Mouse (Mus musculus) frontal cortex, adult 2 months (tissue): ENCODE results near the gene Srp68. TPM values are rescaled to one million over a fixed set of nuclear protein-coding genes. Genes with fewer than 3 reads are reported as not detected.
A peak's percentile ranks its signal among the peaks of the same experiment; 100 is the strongest.

Source experiments
- DNase-seq, 2 experiments: peaks; one replicate each; pipeline ENCODE4 v3.0.0; 2022; ENCODE audit warnings: low spot score in 1 of 2; ENCODE audit errors: extremely low spot score in 1 of 2
- polyA plus RNA-seq: library from polyadenylated mRNA; depleted of rRNA; stranded (reverse); fragments of >200 nt; gene quantifications from 2 replicates; pipeline ENCODE4 v1.2.3, GENCODE M21; 2012; rRNA removed

Gene Srp68
- polyA plus RNA-seq, 1 experiment: 63.4 TPM

DNA sequence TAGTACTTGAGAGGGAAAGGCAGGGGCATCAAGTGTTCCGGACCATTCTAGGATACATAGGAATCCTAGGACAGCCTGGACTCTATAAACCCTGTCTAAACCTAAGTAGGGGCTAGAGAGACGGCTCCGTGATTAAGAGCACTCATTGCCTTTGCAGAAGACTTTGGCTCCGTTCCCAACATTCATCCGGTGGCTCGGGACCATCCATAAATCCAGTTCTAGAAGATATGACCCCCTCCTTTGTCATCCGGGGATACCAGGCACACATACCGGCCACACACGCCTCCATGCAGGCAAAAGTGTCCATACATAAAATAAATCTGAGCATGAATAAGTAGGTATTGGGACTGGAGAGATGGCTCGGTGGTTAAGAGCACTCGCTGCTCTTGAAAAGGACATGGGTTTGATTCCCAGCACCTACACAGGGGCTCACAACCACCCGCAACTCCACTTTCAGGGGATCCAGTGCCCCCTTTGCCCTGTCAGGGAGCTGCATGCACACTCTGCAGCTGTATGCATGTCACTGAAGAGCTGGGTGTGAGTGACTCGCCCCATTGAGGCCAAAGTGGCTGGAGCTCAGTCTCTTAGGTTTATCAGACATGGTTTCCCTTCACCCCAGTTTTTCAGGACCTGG lies 60.0 kb downstream of the Srp68 start:
- no peak for DNase-seq

DNA sequence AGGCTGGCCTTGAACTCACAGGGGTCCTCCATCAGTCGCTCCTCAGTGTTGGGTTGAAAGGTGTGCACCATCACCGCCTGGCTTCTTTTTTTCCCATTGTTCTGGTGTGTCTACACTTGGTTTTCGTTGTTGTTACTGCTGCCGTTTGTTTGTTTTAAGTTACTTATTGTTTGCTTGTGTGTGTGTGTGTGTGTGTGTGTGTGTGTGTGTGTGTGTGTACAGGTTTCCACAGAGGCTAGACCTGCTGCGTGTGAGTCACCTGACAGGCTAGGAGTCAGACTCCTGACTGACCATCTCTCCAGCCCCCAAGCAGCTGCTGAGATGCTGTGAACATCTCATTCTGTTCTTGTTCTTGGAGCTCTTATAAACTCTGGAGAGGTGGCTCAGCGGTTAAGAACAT lies 61.2 kb downstream of the Srp68 start:
- DNase-seq: no peak

DNA sequence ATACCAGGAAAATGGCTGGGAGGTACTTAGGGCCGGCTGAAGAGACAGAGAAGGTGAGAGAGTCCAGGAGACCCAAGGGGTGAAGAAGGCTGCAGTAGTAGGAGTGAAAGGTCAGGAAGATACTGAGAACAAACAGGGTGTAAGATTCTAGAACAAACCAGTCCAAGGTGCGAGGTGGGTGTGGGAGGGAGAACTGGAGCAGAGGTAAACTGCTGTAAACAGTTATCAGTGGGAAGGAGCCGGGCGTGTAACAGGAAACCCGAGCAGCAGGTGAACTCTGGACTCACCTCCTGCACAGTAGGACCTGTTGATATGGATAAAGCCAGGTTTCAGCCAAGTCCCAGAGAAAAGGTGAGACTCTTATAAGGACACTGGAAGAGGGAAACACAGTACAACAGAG lies 63.3 kb downstream of the Srp68 start:
- DNase-seq: no peak

DNA sequence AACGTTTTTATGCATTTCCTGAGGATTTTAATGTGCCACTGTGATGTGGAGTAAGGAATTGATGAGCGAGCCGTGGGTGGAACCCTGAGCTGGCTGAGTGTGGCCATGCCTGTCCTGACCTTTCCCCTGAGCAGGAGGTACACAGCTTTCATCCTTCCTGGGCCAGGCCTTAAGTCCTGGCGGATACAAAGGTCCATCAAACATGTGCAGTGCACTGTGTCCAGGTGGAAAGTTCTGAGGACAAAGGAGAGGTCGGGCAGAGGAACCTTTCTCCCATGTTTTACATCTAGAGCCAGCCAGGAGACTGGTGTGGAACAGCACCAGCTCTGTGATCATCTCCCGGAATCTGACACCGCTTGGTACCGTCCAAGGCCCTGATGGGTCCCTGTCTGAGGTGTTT lies 64.8 kb downstream of the Srp68 start:
- no peak for DNase-seq

DNA sequence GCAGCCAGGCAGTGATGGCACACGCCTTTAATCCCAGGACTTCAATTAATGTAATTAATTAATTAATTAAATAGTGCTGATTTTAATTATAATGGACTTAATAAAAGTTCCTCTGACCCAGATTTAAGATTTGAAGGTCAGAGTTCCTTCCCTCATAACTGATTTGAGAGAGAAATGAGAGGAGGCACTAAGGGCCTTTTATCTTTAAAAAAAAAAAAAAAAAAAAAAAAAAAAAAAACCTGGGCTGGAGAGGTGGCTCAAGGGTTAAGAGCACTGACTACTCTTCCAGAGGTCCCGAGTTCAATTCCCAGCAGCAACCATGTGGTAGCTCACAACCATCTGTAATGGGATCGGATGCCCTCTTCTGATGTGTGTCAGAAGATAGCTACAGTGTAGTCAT lies 65.4 kb downstream of the Srp68 start:
- no peak for DNase-seq

DNA sequence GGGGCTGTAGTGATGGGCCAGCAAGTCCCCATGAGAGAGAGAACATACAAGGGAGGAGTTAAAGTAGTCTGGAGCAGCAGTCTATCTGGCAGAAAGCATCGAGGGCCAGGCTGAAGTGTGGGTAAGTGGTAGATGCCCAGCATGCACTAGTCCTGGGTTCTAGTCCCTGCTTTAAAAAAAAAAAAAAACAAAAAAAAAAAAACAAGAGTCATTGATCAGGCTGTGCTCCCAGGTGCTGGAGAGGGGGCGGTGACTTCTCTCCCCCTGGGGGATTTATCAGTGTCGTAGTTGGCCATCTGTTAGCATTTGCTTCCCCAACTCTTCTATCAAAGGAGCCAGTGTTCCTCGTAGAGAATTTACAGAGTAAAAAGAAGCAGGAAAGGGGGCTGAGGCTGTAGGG lies 67.3 kb downstream of the Srp68 start:
- no peak for DNase-seq

DNA sequence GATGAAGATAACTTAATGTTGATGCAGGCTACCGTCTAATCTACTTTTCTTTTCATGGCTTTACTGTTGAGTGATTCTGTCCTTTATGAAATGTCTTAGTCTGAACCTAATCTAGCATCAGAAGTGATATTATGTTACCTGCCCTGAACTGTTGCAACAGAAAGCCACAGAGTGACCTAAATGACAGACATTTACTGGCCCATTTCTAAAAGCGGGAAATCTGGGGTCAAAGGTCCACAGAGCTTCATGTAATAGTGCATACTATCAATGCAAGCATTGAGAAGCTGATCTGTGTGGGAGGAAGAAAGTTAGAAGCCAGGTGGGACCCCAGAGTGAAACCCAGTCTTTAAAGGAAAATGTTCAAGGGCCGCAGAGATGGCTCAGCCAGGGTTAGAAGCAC lies 70.9 kb downstream of the Srp68 start:
- no peak for DNase-seq

DNA sequence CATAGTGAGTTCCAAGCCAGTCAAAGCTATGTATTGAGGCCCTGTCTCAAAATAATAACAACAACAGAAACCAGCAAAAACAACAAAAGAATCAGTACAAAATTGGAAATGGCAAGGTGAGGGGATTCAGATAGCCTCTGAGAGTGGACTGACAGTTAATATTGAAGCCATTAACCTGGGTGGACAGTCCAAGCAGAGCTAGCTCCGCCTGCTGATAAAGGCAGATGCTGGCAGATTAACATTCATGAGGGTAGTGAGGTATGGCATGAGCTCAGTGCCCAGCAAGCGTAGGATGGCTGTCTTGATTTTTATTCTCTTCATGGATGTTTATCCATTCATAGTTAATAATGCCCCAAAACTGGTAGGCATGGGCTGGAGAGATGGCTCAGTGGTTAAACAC lies 72.9 kb downstream of the Srp68 start:
- no peak for DNase-seq

DNA sequence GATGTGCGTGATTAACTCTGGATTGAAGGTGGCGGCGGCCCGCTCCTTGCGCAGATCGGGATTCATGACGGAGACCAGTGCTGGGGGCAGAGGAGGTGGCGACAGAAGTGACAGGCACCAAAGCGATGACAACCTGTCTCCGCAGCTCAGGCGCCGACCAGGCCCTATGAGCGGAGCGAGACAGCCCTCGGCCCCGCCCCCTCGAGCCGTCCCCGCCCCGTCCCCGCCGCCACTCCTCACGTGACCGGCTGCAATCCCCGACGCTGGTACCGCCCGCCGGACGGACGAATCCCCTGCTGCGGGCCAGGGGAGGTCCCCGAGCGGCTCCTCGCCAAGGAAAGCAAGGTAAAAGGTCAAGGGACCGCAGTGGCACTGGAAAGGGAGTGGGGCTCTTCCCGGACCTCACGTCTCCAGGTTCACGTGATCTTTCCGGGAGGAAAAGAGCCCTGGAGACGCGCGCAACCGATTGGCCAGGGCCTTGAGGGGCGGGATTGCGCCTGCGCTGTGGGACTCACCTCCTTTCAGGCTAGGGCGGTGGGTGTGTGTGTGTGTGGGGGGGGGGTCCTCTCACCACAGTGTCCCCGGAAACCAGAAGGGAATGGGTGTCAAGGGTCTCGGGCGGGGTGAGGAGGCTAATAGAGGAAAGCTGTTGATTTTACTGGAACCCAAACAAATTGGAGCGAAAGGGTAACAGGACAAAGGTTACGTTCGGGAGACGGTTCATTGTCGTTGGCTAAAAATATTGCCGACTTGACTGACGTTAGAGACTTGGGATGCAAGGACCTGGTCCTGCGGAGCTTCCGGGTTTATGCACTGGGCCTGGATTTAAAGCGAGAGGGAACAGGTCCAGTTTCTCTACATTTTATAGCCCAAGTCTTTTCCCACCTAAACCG lies 75.1 kb downstream of the Srp68 start, which contains the start of the genes Ten1 and Acox1:
Gene Ten1 (plus strand): TSS at position 217 of the 893 bp plus-strand sequence.
Gene Acox1 (minus strand): TSS at position 407 of the 893 bp plus-strand sequence.
- peak; percentile 89 to 95 for DNase-seq

DNA sequence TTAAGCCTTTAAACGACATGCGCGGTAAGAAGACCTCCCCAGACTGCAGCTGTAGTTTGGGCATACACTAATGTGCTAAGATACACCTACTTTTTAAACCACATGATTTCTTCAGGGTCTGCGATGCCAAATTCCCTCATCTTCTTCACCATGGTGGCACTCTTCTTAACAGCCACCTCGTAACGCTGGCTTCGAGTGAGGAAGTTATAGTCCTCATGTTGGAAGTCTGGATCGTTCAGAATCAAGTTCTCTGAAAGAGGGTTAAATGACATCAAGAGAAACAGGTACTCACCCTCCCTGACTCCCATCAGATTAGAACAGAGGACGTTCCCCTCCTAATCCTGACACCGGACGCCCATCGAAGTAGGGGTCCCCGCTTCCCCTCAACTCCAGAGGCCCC lies 75.9 kb downstream of the Srp68 start:
- no peak for DNase-seq

DNA sequence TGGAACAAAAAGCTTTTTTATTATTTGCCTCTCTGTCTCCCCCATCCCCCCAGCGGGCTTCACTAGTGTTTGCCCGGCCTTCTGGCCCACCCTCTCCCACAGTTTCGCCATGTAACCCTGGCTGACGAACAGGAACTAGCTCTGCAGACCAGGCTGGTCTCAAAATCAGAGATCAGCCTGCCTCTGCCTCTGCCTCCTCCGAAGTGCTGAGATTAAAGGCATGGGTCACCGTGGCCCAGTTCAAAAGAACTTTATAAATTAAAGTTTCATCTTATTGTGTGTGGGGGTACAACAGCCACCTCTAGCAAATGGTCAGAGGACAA lies 76.5 kb downstream of the Srp68 start:
- no peak for DNase-seq

DNA sequence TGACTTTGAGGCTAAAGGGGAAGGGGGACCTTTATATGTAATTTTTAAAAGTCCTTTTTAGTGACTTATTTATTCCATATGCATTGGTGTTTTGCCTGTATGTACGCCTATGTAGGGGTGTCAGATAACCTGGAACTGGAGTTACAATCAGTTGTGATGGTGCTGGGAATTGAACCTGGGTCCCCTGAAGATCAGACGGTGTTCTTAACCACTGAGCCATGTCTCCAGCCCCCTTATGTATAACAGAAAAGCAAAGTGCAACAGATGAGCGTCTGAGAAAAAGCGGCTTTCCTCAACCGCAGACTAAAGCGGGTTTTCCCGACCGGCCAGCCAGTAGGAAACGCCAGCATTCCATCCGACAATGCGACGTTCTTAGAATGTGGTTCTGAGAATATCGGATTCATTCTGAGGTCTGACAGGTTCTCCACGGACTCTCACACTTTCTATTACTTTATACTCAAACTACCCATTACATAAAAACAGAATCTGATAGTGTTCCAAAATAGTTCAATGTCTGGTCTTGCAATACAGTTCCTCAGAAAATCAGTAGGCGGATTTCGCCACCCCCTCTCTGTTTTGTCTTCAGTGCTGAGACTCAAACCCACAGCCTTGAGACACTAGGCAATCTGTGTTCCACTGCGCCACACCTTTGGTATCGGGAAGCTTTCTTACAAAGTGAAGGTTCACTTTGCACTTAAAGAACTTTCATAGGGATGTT lies 77.0 kb downstream of the Srp68 start:
- no peak for DNase-seq

DNA sequence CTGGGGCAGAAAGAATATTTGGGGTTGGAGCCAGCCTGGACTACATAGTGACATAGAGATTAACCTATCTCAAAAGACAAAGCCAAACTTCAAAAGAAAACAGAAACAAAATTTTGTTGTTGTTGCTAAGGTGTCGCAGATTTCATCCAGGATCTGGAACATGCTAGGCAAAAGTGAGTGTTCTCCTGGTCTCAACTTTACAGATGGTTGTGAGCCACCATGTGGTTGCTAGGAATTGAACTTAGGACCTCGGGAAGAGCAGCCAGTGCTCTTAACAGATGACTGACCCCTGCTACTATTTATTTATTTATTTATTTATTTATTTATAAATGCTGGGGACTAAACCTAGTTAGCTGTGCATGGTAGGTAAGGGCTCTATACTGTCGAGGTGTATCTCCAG lies 77.7 kb downstream of the Srp68 start:
- DNase-seq: no peak

DNA sequence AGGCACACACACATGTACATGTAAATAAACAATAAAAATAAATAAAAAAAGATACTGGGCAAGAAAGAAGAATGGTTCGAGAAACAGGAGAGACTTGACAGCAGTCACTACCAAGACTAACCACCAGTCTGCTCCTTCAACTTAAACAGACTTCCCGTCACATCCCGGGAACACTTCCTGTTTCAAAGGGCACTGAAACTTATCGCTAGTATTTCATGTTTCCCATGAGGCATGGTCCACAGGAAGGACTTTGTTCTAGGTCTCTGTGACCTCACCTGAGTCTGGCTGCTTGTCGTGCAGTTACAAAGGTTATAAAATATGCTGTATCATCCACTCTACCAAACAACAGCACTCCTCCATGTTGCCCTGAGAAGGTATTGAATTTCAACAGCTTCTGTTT lies 78.8 kb downstream of the Srp68 start:
- DNase-seq: no peak

Other genes starting within 250 kb of the Srp68 start
- gene H3f3b, start 246.3 kb downstream of the Srp68 start, polyA plus RNA-seq: 347 and 369 TPM in 2 replicates
- gene Unk, start 243.9 kb downstream of the Srp68 start, polyA plus RNA-seq: 35.4 and 38.1 TPM in 2 replicates
- 0.84 and 0.90 TPM in 2 replicates for gene Unc13d, start 196.3 kb downstream of the Srp68 start, polyA plus RNA-seq
- gene Wbp2, start 187.2 kb downstream of the Srp68 start, polyA plus RNA-seq: 391 and 407 TPM in 2 replicates
- gene Trim47, start 147.0 kb downstream of the Srp68 start, polyA plus RNA-seq: 6.2 and 7.4 TPM in 2 replicates
- 6.2 and 6.3 TPM in 2 replicates for gene Trim65, start 143.1 kb downstream of the Srp68 start, polyA plus RNA-seq
- gene Mrpl38, start 135.3 kb downstream of the Srp68 start, polyA plus RNA-seq: 36.1 and 44.3 TPM in 2 replicates
- 105 and 124 TPM in 2 replicates for gene Fbf1, start 106.1 kb downstream of the Srp68 start, polyA plus RNA-seq
- 50.9 and 51.0 TPM in 2 replicates for gene Ten1, start 75.4 kb downstream of the Srp68 start, polyA plus RNA-seq
- 119 and 129 TPM in 2 replicates for gene Acox1, start 75.2 kb downstream of the Srp68 start, polyA plus RNA-seq
- gene Evpl, start 36.1 kb downstream of the Srp68 start, polyA plus RNA-seq: 1.0 and 1.1 TPM in 2 replicates
- not detected in 2 replicates for gene Galr2, start 6.7 kb upstream of the Srp68 start, polyA plus RNA-seq
- 89.7 and 97.5 TPM in 2 replicates for gene Exoc7, start 33.0 kb upstream of the Srp68 start, polyA plus RNA-seq
- 4.6 and 5.6 TPM in 2 replicates for gene Foxj1, start 61.2 kb upstream of the Srp68 start, polyA plus RNA-seq
- gene Rnf157, start 138.8 kb upstream of the Srp68 start, polyA plus RNA-seq: 180 and 191 TPM in 2 replicates
- gene Ubald2, start 159.9 kb upstream of the Srp68 start, polyA plus RNA-seq: 58.7 TPM in 2 replicates
- gene Qrich2, start 192.0 kb upstream of the Srp68 start, polyA plus RNA-seq: 0.04 TPM in 1 of 2 replicates, not detected in the other
- gene Prpsap1, start 220.0 kb upstream of the Srp68 start, polyA plus RNA-seq: 114 and 119 TPM in 2 replicates